Mouse (Mus musculus) hindbrain, embryonic 11.5 days (tissue): ENCODE results near the gene 2010300C02Rik. TPM values are rescaled to one million over a fixed set of nuclear protein-coding genes. Genes with fewer than 3 reads are reported as not detected.

ENCODE experiments used
- ATAC-seq: fragments of 200-750 bp; cut with Nextera tagmentation; 2 replicates; pipeline ENCODE4 v1.8.0; 2017; ENCODE audit warnings: mild to moderate bottlenecking, moderate TSS enrichment, moderate library complexity; ENCODE audit not compliant: low FRiP score
- DNase-seq: peaks from one replicate; pipeline ENCODE4 v3.0.0-alpha.2; 2015; ENCODE audit warnings: low spot score
- H3K27ac ChIP-seq: fragments of 300-500 bp; sonication (generic); 2 replicates; pipeline ENCODE4 v1.5.1; 2014; ENCODE audit warnings: mild to moderate bottlenecking, low read depth, low read length
- H3K27me3 ChIP-seq: fragments of 300-500 bp; sonication (generic); 2 replicates; pipeline ENCODE4 v1.6.1; 2014; ENCODE audit warnings: mild to moderate bottlenecking, low read length, moderate library complexity, mixed read lengths; ENCODE audit not compliant: control insufficient read depth, insufficient read depth
- H3K36me3 ChIP-seq: fragments of 300-500 bp; sonication (generic); 2 replicates; pipeline ENCODE4 v1.6.1; 2014; ENCODE audit warnings: mild to moderate bottlenecking, low read length, moderate library complexity, mixed read lengths; ENCODE audit not compliant: control insufficient read depth, insufficient read depth
- H3K4me1 ChIP-seq: fragments of 300-500 bp; sonication (generic); replicated peaks from 2 replicates; pipeline ENCODE4 v1.6.1; 2014; ENCODE audit warnings: low read length, mixed read lengths; ENCODE audit not compliant: control insufficient read depth, insufficient read depth
- H3K4me2 ChIP-seq: fragments of 300-500 bp; sonication (generic); replicated peaks from 2 replicates; pipeline ENCODE4 v1.6.1; 2014; ENCODE audit warnings: mild to moderate bottlenecking, low read depth, low read length
- H3K4me3 ChIP-seq: fragments of 300-500 bp; sonication (generic); 2 replicates; pipeline ENCODE4 v1.5.1; 2014; ENCODE audit warnings: low read depth, low read length
- H3K9ac ChIP-seq: fragments of 300-500 bp; sonication (generic); 2 replicates; pipeline ENCODE4 v1.6.1; 2014; ENCODE audit warnings: low read depth, low read length
- H3K9me3 ChIP-seq: fragments of 300-500 bp; sonication (generic); 2 replicates; pipeline ENCODE4 v1.6.1; 2016; ENCODE audit warnings: low read length; ENCODE audit not compliant: control insufficient read depth
- WGBS: fragments of 180-500 bp; shearing (Covaris S2); extraction: QIAGEN DNeasy Blood & Tissue Kit; methylation state at CpG from one replicate; pipeline ENCODE4 v1.1.7; 2014; 5-methylcytosine and 5-hydroxymethylcytosine counted together
- polyA plus RNA-seq: library from polyadenylated mRNA; unstranded; fragments of >200 nt; fragmentation: Nextera tagmentation; extraction: Ambion mirVana; gene quantifications from 2 replicates; pipeline ENCODE4 v1.2.1, GENCODE M21; 2014

The 2010300C02Rik gene
- polyA plus RNA-seq, 1 experiment from 2014 or later = 0.66 TPM

GRCm38 (mm10) chr1:37639101-37639500, 80.8 kb downstream of the 2010300C02Rik start:
- no peak overlapping the region for H3K4me3 ChIP-seq
- WGBS = 20% methylated on average over 10 of the region's 10 CpGs
- no peak overlapping the region for H3K27ac ChIP-seq
- H3K4me2 ChIP-seq = no peak overlapping the region
- H3K9me3 ChIP-seq = no peaks in the 10 kb centered on the region
- H3K36me3 ChIP-seq = no peaks in the 10 kb centered on the region
- ATAC-seq = peak; percentile 54; the same call in 1 of the 2 replicates
- no peaks in the 10 kb centered on the region for H3K4me1 ChIP-seq
- DNase-seq = peak; percentile 87
- no peak overlapping the region for H3K9ac ChIP-seq
- no peaks in the 10 kb centered on the region for H3K27me3 ChIP-seq

GRCm38 (mm10) chr1:37638560-37638959, 81.3 kb downstream of the 2010300C02Rik start:
- Histone ChIP-seq H3K4me3 (no peak overlapping the region), H3K4me2 (no peak overlapping the region), H3K9me3 (no peaks in the 10 kb centered on the region), H3K4me1 (no peaks in the 10 kb centered on the region), H3K36me3 (no peaks in the 10 kb centered on the region), H3K9ac (no peak overlapping the region), H3K27ac (no peak overlapping the region), H3K27me3 (no peaks in the 10 kb centered on the region)
- no peak for ATAC-seq
- DNase-seq = no peak
- WGBS = 83% methylated on average over 9 of the region's 9 CpGs

- WGBS = 77% methylated on average over 11 of the region's 11 CpGs
- Histone ChIP-seq H3K4me3 (no peak overlapping the region), H3K9ac (no peak overlapping the region), H3K27me3 (no peaks in the 10 kb centered on the region), H3K27ac (no peak overlapping the region), H3K4me2 (no peak overlapping the region), H3K4me1 (no peaks in the 10 kb centered on the region), H3K36me3 (no peaks in the 10 kb centered on the region), H3K9me3 (no peaks in the 10 kb centered on the region)
- DNase-seq = no peak
- ATAC-seq = no peak
Observed at GRCm38 (mm10) chr1:37637571-37637970, 82.3 kb downstream of the 2010300C02Rik start.

- DNase-seq = no peak
- 90% methylated on average over 5 of the region's 5 CpGs for WGBS
Observed at GRCm38 (mm10) chr1:37636824-37637223, 83.1 kb downstream of the 2010300C02Rik start.

GRCm38 (mm10) chr1:37636169-37636568, 83.7 kb downstream of the 2010300C02Rik start:
- no peak overlapping the region for H3K4me2 ChIP-seq
- ATAC-seq (no peak), DNase-seq (no peak)
- no peaks in the 10 kb centered on the region for H3K27me3 ChIP-seq
- H3K4me3 ChIP-seq = no peak overlapping the region
- H3K4me1 ChIP-seq = no peaks in the 10 kb centered on the region
- WGBS = 39% methylated on average over 2 of the region's 2 CpGs
- H3K27ac ChIP-seq = no peak overlapping the region
- no peak overlapping the region for H3K9ac ChIP-seq
- no peaks in the 10 kb centered on the region for H3K36me3 ChIP-seq
- no peaks in the 10 kb centered on the region for H3K9me3 ChIP-seq

More at GRCm38 (mm10) chr1:37636824-37637223, 83.1 kb downstream of the 2010300C02Rik start:
- no peaks in the 10 kb centered on the region for H3K27me3 ChIP-seq
- ATAC-seq = no peak
- H3K36me3 ChIP-seq = no peaks in the 10 kb centered on the region
- H3K4me3 ChIP-seq = no peak overlapping the region
- no peak overlapping the region for H3K4me2 ChIP-seq
- H3K4me1 ChIP-seq = no peaks in the 10 kb centered on the region
- no peaks in the 10 kb centered on the region for H3K9me3 ChIP-seq
- no peak overlapping the region for H3K9ac ChIP-seq
- H3K27ac ChIP-seq = no peak overlapping the region

DNA sequence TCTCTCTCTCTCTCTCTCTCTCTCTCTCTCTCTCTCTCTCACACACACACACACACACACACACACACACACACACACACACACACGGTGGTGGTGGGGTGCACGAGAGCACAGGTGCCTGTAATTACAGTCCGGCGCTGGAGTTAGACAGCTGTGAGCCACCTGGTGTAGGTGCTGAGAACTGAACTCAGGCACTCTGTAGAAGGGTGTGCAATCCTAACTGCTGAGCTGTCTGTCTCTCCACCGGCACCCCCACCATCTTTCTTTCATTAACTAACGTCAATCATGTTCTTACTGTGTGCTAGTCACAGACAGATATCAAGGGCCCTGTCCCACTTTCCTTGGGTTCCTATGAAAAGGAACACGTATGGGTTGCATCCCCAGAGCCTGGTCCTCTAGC, 84.2 kb downstream of the 2010300C02Rik start:
- H3K27me3 ChIP-seq = no peaks in the 10 kb centered on the region
- WGBS = 71% methylated on average over 7 of the region's 7 CpGs
- no peaks in the 10 kb centered on the region for H3K4me1 ChIP-seq
- DNase-seq (no peak), ATAC-seq (no peak)
- H3K27ac ChIP-seq = no peak overlapping the region
- H3K36me3 ChIP-seq = no peaks in the 10 kb centered on the region
- H3K4me2 ChIP-seq = no peak overlapping the region
- no peaks in the 10 kb centered on the region for H3K9me3 ChIP-seq
- no peak overlapping the region for H3K4me3 ChIP-seq
- no peak overlapping the region for H3K9ac ChIP-seq

DNA sequence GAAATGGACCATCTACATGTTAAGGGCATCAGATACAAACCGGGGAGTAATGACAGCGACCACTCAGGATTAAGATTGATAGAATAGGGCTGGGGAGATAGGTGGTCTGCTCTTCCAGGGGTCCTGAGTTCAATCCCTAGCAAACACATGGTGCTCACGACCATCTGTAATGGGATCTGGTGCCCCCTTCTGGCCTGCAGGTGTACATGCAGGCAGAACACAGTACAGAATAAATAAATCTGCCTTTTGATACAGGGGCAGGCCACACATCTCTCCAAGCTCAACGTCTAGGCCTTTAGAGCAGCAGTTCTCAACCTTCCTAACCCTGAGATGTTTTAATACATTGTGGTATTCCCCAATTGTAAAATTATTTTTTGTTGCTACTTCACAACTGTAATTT, 85.2 kb downstream of the 2010300C02Rik start:
- Histone ChIP-seq H3K9me3 (no peaks in the 10 kb centered on the region), H3K9ac (no peak overlapping the region), H3K27ac (no peak overlapping the region), H3K36me3 (no peaks in the 10 kb centered on the region), H3K4me1 (no peaks in the 10 kb centered on the region), H3K4me3 (no peak overlapping the region), H3K27me3 (no peaks in the 10 kb centered on the region), H3K4me2 (no peak overlapping the region)
- DNase-seq (peak; percentile 68), ATAC-seq (no peak)
- 26% methylated on average over 4 of the region's 4 CpGs for WGBS

- DNase-seq (no peak), ATAC-seq (no peak)
- no peak overlapping the region for H3K9ac ChIP-seq
- H3K9me3 ChIP-seq = no peaks in the 10 kb centered on the region
- H3K27ac ChIP-seq = no peak overlapping the region
- no peaks in the 10 kb centered on the region for H3K27me3 ChIP-seq
- 78% methylated on average over 5 of the region's 5 CpGs for WGBS
- no peaks in the 10 kb centered on the region for H3K4me1 ChIP-seq
- H3K36me3 ChIP-seq = no peaks in the 10 kb centered on the region
- H3K4me2 ChIP-seq = no peak overlapping the region
- no peak overlapping the region for H3K4me3 ChIP-seq
Observed at GRCm38 (mm10) chr1:37633516-37633915, 86.4 kb downstream of the 2010300C02Rik start.

DNA sequence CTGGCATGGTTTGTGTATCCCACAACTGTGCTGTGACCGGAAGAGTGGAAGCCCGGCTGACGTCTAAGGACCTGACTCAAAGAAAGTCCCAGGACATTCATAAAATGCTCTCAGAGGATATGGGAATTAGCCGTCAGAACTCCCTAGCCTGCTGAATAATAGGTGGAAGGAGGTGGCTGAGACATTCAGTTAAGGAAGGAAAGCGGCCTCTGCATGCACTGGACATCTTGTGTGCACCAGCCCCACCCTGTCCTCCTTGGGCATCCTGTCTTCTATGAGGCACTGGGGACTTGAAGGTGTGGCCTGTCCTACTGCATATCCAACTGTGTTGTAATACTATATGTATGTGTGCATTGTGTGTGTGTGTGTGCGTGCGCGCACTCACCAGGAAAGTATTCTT, 87.5 kb downstream of the 2010300C02Rik start:
- ATAC-seq (no peak), DNase-seq (no peak)
- 89% methylated on average over 8 of the region's 8 CpGs for WGBS
- Histone ChIP-seq H3K9ac (no peak overlapping the region), H3K36me3 (no peaks in the 10 kb centered on the region), H3K9me3 (no peaks in the 10 kb centered on the region), H3K4me1 (no peaks in the 10 kb centered on the region), H3K4me3 (no peak overlapping the region), H3K4me2 (no peak overlapping the region), H3K27me3 (no peaks in the 10 kb centered on the region), H3K27ac (no peak overlapping the region)
